Mouse (Mus musculus) thymus, adult 2 months (tissue): Measurements from ENCODE around the gene Smco3.

Source experiments
- CTCF ChIP-seq: fragments of 200-500 bp; IDR thresholded peaks from 2 replicates; pipeline ENCODE4 v1.5.1; 2012; ENCODE audit warnings: mild to moderate bottlenecking, control low read depth, low read length, moderate library complexity, borderline replicate concordance; ENCODE audit not compliant: control insufficient read depth, poor library complexity, insufficient read depth; ENCODE audit errors: extremely low read depth
- POLR2A ChIP-seq: fragments of 200-500 bp; IDR thresholded peaks from 2 replicates; pipeline ENCODE4 v1.6.1; 2012; ENCODE audit warnings: mild to moderate bottlenecking, low read length, control low read depth, moderate library complexity; ENCODE audit not compliant: control insufficient read depth, poor library complexity, insufficient read depth; ENCODE audit errors: extremely low read depth

GRCm38 (mm10) chr6:136883961-136884360 is 48.7 kb upstream of the Smco3 start:
- TF ChIP-seq CTCF (no peak), POLR2A (no peak)
